Mouse (Mus musculus) liver, embryonic 16.5 days (tissue): Measurements from ENCODE around the gene Tpm1. TPM values are rescaled to one million over a fixed set of nuclear protein-coding genes. Genes with fewer than 3 reads are reported as not detected.

Source experiments
- ATAC-seq: fragments of 200-750 bp; cut with Nextera tagmentation; 2 replicates; pipeline ENCODE4 v1.8.0; 2017; ENCODE audit warnings: low read depth, mild to moderate bottlenecking, moderate number of reproducible peaks, moderate library complexity
- H3K27ac ChIP-seq: fragments of 300-500 bp; sonication (generic); 2 replicates; pipeline ENCODE4 v1.5.1; 2014; ENCODE audit warnings: mild to moderate bottlenecking, low read length
- H3K27me3 ChIP-seq: fragments of 300-500 bp; sonication (generic); 2 replicates; pipeline ENCODE4 v1.6.1; 2014; ENCODE audit warnings: low read depth, low read length, mixed read lengths; ENCODE audit not compliant: control insufficient read depth, insufficient read depth
- H3K36me3 ChIP-seq: fragments of 300-500 bp; sonication (generic); 2 replicates; pipeline ENCODE4 v1.6.1; 2014; ENCODE audit warnings: mild to moderate bottlenecking; ENCODE audit not compliant: control insufficient read depth, insufficient read depth
- H3K4me1 ChIP-seq: fragments of 300-500 bp; sonication (generic); 2 replicates; pipeline ENCODE4 v1.6.1; 2014; ENCODE audit warnings: low read depth, low read length, mixed read lengths; ENCODE audit not compliant: control insufficient read depth
- H3K4me2 ChIP-seq: fragments of 300-500 bp; sonication (generic); 2 replicates; pipeline ENCODE4 v1.6.1; 2014; ENCODE audit warnings: low read depth, low read length, mixed read lengths
- H3K4me3 ChIP-seq: fragments of 300-500 bp; sonication (generic); 2 replicates; pipeline ENCODE4 v1.5.1; 2014; ENCODE audit warnings: low read depth, mild to moderate bottlenecking, low read length
- H3K9ac ChIP-seq: fragments of 300-500 bp; sonication (generic); 2 replicates; pipeline ENCODE4 v1.6.1; 2014; ENCODE audit warnings: low read depth, low read length
- H3K9me3 ChIP-seq: fragments of 300-500 bp; sonication (generic); replicated peaks from 2 replicates; pipeline ENCODE4 v1.6.1; 2016; ENCODE audit warnings: low read length; ENCODE audit not compliant: control insufficient read depth
- WGBS: fragments of 180-500 bp; shearing (Covaris S2); extraction: QIAGEN DNeasy Blood & Tissue Kit; methylation state at CpG from one replicate; pipeline ENCODE4 v1.1.7; 2014; ENCODE audit not compliant: insufficient replicate concordance; 5-methylcytosine and 5-hydroxymethylcytosine counted together
- polyA plus RNA-seq: library from polyadenylated mRNA; unstranded; fragments of >200 nt; fragmentation: Nextera tagmentation; extraction: Ambion mirVana; gene quantifications from 2 replicates; pipeline ENCODE4 v1.2.1, GENCODE M21; 2015

Gene Tpm1
- polyA plus RNA-seq, 1 experiment from 2014 or later: 145 TPM

GRCm38 (mm10) chr9:67043231-67044199, 5.7 kb downstream of the Tpm1 start:
- Histone ChIP-seq H3K36me3 (no peaks in the 10 kb centered on the region), H3K9ac (peak overlapping the region; percentile 93), H3K4me3 (peak overlapping the region; percentile 76), H3K9me3 (no peaks in the 10 kb centered on the region), H3K4me2 (peak overlapping the region; percentile 74), H3K27ac (peak overlapping the region; percentile 92), H3K27me3 (peaks cover 41% of the 10 kb centered on the region), H3K4me1 (peaks cover 44% of the 10 kb centered on the region)
- ATAC-seq: peak; percentile 94
- WGBS: under 1% methylated on average over 73 of the region's 73 CpGs

- no peak for ATAC-seq
- peaks cover 34% of the 10 kb centered on the region for H3K27me3 ChIP-seq
- 9% methylated on average over 6 of the region's 6 CpGs for WGBS
- H3K36me3 ChIP-seq: no peaks in the 10 kb centered on the region
- H3K27ac ChIP-seq: peak overlapping the region; percentile 92
- H3K4me1 ChIP-seq: peaks cover 50% of the 10 kb centered on the region
- peak overlapping the region; percentile 76 for H3K4me3 ChIP-seq
- H3K4me2 ChIP-seq: peak overlapping the region; percentile 74
- H3K9ac ChIP-seq: peak overlapping the region; percentile 93
- H3K9me3 ChIP-seq: no peaks in the 10 kb centered on the region
Measured at GRCm38 (mm10) chr9:67042813-67043207, 6.4 kb downstream of the Tpm1 start.

- Histone ChIP-seq H3K27ac (peak overlapping the region; percentile 92), H3K4me3 (peak overlapping the region; percentile 76), H3K9me3 (no peaks in the 10 kb centered on the region), H3K4me2 (peak overlapping the region; percentile 74), H3K27me3 (peaks cover 27% of the 10 kb centered on the region), H3K4me1 (peaks cover 57% of the 10 kb centered on the region), H3K36me3 (no peaks in the 10 kb centered on the region; the same call in 1 of the 2 replicates), H3K9ac (peak overlapping the region; percentile 93)
- ATAC-seq: no peak
- WGBS: 21% methylated on average over 14 of the region's 14 CpGs
Measured at GRCm38 (mm10) chr9:67041840-67042812, 7.1 kb downstream of the Tpm1 start.

GRCm38 (mm10) chr9:67040963-67041839, 8.0 kb downstream of the Tpm1 start:
- Histone ChIP-seq H3K27ac (peak overlapping the region; percentile 92), H3K4me3 (peak overlapping the region; percentile 76), H3K27me3 (peaks cover 18% of the 10 kb centered on the region), H3K9ac (peak overlapping the region; percentile 93), H3K9me3 (no peaks in the 10 kb centered on the region), H3K4me1 (peaks cover 63% of the 10 kb centered on the region), H3K4me2 (peak overlapping the region; percentile 74), H3K36me3 (peaks cover 2% of the 10 kb centered on the region)
- ATAC-seq: peak; percentile 7; the same call in 1 of the 2 replicates
- 29% methylated on average over 4 of the region's 4 CpGs for WGBS

- ATAC-seq: no peak
- H3K9ac ChIP-seq: peak overlapping the region; percentile 93
- H3K4me3 ChIP-seq: peak overlapping the region; percentile 76
- H3K4me2 ChIP-seq: peak overlapping the region; percentile 74
- H3K27me3 ChIP-seq: peaks cover 4% of the 10 kb centered on the region
- peaks cover 67% of the 10 kb centered on the region for H3K4me1 ChIP-seq
- peaks cover 5% of the 10 kb centered on the region for H3K9me3 ChIP-seq
- peak overlapping the region; percentile 92 for H3K27ac ChIP-seq
- 49% methylated on average over 10 of the region's 10 CpGs for WGBS
- peaks cover 15% of the 10 kb centered on the region for H3K36me3 ChIP-seq
Measured at GRCm38 (mm10) chr9:67039867-67040266, 9.3 kb downstream of the Tpm1 start.

- Histone ChIP-seq H3K9me3 (peaks cover 8% of the 10 kb centered on the region), H3K4me1 (peaks cover 60% of the 10 kb centered on the region), H3K4me2 (no peak overlapping the region), H3K9ac (no peak overlapping the region), H3K4me3 (no peak overlapping the region), H3K36me3 (peaks cover 27% of the 10 kb centered on the region), H3K27me3 (no peaks in the 10 kb centered on the region), H3K27ac (peak overlapping the region; percentile 92)
- no peak for ATAC-seq
- WGBS: 63% methylated on average over 7 of the region's 7 CpGs
Measured at GRCm38 (mm10) chr9:67038686-67039085, 10.5 kb downstream of the Tpm1 start.

- peak; percentile 54 for ATAC-seq
- no peaks in the 10 kb centered on the region for H3K27me3 ChIP-seq
- peak overlapping the region; percentile 20; the same call in 1 of the 2 replicates for H3K4me3 ChIP-seq
- H3K27ac ChIP-seq: peak overlapping the region; percentile 85
- H3K9me3 ChIP-seq: peaks cover 8% of the 10 kb centered on the region
- H3K36me3 ChIP-seq: peaks cover 37% of the 10 kb centered on the region
- H3K4me2 ChIP-seq: peak overlapping the region; percentile 30; the same call in 1 of the 2 replicates
- H3K4me1 ChIP-seq: peaks cover 60% of the 10 kb centered on the region
- H3K9ac ChIP-seq: peak overlapping the region; percentile 25
- 35% methylated on average over 4 of the region's 4 CpGs for WGBS
Measured at GRCm38 (mm10) chr9:67037666-67038065, 11.5 kb downstream of the Tpm1 start.
